Mouse (Mus musculus) inflammation-experienced regulatory T-cells, adult 6 months (primary cell): ENCODE results near the gene Nptx1. TPM values are rescaled to one million over a fixed set of nuclear protein-coding genes. Genes with fewer than 3 reads are reported as not detected.
A peak's percentile ranks its signal among the peaks of the same experiment; 100 is the strongest.

ENCODE experiments used
- ATAC-seq: one replicate; pipeline ENCODE4 v1.8.0; 2017
- polyA plus RNA-seq, 3 experiments: library from polyadenylated mRNA; unstranded; fragments of 100-300 nt; shearing (Covaris generic); gene quantifications; one replicate each; pipeline ENCODE4 v1.2.1; 2017

Nptx1 gene
- polyA plus RNA-seq, 3 experiments from 2014 or later: not detected

DNA sequence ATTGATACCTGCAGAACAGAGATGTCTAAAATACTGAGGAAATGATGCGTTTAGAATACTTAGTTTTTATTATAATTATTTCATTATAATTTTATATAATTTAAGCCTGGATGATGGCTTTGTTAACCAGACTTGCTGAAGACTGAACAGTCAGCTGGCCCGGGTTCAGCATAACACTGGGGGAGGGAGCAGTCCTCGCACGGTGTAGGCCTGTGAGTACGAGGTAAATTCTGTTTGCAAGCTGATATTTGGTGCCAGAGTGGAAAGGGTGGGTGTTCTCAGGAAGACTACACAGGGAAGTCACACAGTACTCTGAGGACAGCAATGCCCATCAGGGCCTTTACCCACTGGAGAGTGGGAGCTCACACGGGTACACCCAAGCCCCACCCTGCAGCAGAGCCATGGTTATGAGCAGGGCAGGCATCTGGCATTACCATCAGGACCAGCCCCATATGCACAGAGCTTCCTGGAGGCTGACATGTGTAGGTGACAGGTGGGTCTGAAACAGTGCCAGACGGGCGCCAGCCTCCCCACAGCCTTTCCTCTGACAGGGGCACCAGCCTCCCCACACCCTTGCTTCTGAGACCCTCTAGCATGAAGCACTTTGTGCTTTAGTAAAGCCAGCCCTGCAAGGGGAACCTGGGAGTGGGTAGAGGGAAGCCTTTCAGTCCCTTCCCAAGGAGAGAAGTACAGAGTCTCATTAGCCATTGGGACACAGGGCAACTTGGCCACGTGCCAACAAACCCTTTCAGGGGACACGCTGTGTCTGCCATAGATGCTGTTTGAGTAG, 3.2 kb upstream of the Nptx1 start:
- ATAC-seq: no peak

DNA sequence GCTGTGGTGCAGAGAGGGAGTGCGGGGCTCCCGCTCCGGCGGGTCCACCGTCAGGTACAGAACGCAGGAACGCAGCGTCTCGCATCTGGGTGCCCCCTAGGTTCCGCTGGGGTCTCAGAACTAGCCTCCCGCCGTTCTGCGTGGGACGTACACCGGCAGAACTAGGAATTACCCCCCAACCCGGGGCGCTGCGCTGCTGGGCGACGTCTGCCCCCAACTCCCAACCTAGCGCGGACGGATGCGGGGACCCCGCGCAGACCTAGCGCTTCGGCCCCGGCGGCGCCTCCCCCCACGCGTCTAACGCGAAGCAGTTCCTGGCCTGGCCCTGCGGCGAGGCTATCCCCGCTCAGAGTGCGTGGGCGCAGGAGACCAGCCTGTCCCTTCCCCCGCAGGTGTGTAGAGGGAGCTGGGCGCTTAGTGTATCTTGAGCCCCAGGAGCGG, 1.8 kb upstream of the Nptx1 start:
- no peak for ATAC-seq

DNA sequence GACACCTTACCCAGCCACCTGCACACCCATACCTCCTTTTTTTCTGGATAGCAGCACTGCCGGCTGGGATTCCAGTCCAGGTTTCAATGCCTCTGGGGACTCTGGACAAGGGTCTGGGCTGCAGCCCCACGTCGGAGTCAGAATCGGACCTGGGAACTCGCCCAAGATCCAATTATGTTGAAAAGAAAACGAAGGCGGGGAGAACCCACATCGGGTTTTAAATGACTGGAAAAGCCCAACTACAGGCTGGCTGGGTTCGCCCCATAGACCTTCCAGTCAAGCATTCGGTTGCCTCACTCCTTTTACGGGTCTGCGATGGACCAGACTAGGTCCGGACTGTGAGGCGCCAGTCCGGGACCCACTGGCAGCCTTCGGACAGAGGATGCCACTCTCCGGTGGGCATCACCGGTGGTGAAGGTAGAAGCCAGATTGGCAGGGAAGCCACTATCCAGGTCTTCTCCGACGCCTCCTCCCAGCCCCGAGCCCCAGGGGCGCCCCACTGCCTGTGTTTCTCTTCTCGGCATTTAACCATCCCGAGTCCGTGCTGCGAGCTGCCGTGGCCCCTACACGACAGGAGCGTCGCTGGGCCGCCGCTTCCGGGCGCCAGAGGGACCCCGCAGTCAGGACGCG, 1.3 kb upstream of the Nptx1 start:
- no peak for ATAC-seq

DNA sequence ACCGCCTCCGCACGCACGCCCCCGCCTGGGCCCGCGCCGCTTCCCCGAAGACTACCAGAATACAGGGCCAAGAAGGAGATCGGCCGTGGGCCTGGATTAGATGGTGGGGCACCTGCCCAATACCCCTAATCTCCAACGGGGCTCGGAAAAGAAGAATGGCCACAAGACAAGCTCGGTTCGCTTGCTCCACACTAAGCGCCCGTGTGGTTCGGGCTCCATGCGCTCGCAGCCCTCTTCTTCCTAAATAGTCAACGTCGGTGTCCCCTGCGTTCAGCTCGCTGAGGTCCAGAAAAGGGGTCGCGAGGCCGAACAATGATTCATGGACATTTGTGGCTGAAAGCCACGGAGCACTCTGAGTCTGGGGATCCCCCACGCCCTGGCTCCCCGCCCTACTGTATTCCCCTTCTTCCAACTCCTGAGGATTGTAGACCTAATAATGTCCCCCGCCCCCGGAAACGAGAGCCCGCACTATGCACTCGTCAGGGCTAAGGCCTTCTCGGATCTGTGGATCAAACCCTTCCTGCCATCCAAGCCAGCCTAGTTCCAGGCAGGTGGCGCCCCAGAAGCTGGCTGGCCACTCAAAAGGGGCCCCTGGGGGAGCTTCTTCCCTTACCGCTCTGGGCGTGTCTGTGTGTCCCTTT, 518 bp upstream of the Nptx1 start:
- no peak for ATAC-seq

DNA sequence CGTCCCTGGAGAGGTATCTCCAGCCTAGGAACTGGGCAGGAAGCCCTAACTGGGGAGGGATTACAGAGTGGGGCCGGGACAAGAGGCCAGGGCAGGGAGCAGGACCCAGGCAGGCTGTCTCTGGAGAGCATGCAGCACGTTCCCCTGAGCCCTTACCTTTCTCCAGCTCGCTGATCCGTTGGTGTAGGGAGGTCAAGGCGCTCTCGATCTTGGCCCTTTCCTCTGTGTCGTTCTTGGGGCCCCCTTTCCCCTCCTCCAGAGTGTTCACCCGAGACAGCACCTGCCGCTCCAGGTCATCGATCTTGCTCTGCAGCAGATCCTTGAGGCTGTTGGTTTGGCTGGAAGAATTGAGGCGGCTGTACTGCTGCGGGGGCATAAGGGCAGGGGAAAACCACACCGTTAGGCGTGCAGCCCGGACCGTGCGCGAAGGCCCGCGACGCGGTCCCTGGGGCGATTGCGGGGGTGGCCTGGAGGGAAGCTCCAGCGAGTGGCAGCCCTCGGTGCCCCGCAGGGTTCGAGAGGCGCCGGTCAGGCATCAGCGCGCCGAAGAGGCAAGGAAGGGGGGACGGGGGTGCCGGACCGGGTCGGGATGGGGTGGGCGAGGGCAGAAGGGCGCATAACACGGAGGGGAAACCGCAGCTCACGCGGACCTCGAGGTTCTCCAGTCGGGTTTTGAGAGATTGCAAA, 914 bp downstream of the Nptx1 start:
- ATAC-seq: no peak

DNA sequence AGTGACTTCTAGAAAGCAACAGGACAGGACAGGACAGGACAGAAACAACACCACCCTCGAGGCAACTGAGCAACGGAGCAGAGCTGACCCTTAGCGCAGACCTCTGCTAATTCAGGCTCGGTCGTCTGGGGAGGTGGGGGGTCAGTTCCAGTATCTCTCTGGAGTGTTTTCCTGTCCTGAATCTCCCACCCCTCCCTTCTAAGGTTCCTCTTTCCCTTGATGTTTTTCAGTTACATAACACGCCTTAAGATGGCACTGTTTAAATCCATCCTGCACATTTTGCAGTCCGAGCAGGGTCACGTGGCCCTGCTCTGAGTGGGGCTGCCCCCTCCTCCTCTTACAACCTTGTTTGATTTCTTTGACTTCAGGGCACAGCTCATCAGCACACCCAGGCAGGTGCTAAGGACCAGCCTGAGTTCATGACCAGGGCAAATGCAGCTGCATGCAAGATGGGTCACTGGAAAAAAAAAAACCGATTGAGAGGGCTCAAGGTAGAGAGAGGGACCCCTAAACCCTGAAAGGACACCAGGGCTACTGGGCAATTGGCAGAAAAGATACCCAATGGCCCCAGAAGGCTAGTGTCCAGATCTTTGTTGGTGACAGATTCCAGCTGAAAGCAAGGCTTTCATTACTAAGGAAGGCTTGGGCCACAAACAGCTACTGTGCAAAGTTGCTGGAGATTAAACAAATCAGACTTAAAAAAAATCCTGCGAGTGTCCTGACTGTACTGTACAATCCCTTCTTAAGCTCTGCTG, 1.6 kb downstream of the Nptx1 start:
- no peak for ATAC-seq

DNA sequence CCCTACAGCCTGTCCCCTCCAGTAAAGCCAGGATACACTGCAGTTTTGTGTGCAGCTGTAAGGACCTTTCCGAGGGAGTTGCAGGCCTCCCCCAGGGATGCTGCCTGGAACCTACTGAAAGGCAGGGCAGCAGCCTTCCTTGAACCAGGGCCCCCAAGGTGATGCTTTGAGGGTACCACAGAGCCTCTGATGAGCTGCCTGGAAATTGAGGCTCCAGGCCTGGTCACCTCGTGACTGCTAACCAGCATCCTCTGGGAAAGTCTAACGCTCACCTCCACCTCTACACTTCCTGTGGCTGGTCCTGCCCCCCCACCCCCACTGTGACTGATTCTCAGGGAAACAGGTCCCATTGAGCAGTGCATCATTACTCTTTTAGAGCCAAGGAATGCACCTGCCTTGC, 2.3 kb downstream of the Nptx1 start:
- no peak for ATAC-seq

DNA sequence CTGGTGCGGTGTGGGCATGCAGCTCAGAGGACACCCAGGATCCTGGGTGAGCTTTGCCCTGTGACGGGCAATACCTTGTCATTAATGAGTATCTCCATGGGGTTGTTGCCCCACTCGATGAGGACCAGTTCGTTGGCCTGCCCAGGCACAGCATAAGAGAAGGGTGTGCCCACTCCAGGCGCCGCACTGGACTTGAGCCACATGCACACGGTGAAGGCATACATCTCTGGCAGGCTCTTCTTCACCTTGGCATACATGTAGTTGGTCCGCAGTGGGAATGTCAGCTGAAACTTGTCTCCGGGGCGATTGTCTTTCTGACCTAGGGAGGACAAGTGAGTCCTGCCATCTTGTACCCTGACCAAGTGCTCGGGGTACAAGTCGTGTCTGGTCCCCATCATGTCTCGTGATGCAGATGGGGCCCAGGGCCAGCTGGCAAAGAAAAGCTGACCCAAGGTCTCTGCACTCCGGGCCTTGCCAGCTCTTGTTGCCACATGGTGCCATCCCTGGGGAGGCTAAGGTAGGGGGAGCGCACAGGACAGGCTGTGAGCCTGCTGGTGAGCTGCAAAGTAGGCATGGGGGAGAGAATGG, 2.9 kb downstream of the Nptx1 start:
- ATAC-seq: no peak

DNA sequence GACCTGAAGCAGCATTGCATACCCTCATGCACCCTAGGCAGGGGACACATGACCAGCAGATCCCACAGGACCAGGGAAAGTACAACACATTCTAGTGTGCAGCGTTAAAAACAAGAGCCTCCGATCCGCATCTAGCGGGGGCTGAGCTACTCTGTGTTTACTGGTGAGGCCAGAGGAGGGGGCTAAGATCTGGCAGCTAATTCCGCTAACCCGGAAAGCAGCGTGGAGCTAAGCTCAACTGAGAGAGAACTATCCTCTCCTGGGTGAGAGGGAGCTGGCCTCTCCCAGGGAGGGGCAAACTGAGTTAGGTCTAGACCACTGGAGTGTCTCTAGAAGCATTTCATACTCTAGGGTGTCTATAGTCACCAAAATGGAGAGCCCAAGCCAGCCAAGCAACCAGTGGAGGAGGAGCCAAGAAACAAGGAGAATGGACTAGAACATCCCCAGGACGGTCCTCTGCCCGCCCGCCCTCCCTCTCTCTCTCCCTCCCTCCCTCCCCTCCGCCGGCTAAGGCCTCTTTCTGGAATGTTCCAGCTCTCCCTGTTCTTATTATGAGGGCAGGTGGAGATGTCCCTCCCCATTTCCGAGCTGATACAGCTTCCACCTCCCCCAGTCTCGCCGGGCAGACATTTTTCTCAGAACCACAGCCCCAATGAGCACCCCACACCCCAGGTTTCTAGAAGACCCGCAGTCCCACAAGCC, 3.6 kb downstream of the Nptx1 start:
- ATAC-seq: no peak

DNA sequence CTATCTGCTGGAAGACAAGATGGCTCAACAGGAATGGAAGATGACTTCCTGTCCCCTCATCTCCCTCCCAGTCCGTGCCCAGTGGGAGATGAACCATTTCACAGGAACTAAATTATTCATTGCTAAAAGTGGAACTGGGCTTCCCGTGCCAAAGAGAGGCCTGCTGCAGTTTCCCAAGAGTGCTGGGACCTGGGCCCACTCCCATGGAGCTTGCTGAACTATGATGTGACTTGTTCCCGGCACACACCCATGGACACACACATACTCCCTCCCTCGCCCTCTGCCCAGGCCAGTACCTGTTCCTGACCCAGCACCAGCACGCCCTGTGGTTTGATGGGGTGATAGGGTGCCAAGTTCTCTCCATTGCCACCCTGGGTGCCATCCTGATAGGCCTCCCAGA, 4.7 kb downstream of the Nptx1 start:
- no peak for ATAC-seq

DNA sequence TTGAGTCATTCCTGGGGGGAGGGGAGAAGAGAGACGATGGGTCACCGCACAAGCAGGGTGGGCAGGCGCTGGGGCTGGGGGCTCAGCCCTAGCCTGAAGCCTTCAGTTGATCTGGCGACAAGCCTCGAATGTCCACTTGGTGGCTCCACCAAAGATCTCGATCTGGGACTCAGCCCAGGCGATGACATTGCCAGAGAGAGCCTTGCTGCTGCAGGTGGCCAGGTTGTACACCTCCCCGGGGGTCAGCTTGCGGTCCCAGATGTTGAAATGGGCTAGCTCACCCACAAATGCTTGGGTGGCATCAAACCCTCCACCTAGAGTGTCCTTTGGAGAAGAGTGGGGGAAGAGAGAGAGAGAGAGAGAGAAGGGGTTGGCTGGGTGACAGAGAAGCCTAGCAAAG, 5.2 kb downstream of the Nptx1 start:
- no peak for ATAC-seq

DNA sequence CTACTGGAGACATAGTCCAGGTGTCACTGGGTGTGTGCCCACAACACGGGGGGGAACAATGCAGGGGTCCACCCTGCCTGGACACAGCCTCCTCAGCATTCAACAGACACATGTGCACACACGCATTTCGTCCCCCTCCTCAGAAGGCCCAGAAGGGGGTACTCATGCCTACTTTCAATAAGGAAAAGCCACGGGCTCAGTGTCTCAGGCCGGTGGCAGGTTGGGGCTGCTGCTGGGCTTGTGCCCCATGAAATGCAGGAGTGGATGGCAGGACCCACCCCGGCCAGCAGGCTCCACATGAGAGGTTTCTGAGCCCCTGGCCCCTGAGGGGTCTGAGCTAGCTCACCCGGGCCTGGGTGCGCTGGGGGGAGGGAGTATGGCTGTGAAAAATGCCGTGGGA, 6.5 kb downstream of the Nptx1 start:
- no peak for ATAC-seq

DNA sequence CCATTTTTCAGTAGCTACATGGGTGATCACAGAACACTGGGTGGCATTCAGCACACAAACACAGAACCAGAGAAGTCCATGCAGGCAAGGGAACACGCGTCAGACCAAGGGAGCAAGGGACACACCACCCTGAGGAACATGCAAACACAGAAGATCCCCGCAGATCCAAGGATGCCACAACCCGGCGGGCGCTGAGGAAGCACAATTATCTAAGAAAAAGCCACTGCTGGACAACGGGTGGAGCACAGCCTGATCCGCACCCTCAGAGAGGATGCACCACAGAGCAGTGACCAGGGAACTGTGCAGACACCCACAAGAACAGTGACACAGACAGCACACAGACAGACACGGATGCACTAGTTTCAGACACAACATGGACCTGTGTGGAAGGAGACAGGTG, 7.0 kb downstream of the Nptx1 start:
- ATAC-seq: no peak

DNA sequence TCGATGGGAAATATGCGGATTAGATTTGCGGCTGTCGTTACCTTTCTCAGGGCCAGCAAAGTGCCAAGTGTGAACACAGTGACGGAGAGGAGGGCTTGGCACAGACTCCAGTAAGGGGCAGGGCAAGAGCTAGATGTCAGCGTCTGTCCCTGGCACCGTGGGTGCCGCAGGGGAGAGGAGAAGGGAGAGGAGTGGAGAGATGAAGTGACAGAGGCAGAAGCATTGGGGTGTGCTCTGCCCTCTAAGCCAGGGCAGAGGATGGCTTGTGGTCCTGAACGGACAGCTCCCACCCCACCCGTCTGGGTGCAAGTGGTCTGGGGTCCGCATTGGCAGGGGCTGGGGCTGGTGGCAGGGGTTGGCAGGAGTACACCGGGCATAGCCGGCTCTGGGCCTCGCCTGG, 7.6 kb downstream of the Nptx1 start:
- no peak for ATAC-seq

DNA sequence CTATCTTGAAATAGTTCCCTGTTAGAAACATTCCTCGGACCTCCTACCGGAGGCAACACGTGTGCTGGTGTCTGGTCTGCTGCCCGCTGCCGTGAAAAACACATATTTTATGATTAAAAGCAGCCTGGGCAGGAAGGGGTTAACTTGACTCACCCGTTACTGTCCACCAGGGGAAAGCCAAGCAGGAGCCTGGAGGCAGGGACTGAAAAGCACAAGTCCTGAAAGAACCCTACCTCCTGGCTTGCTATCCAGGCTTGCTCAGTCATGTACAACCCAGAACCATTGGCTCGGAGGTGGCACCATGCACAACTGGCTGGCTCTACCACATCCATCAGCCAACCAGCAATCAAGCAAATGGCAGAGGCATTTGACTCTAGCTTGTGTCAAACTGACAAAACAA, 13.8 kb downstream of the Nptx1 start:
- ATAC-seq: no peak

DNA sequence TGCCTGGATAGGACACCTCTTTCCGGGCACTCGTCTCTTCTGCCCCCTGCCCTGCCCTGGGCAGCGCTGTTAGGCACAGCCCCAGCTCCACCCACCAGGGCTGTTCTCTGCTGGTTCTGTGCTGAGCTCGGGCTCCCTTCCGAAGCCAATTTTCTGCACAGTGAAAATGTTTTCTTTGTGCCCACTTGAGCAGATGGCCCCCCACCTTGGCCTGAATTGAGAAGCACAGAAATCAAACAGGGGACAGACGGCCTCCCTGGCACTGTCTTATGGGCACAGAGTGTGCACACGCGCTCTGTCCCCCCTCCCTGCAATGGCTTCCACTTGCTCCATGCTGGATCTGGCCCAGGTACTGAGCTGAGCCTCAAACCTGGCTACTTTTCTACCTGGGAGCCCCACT, 15.1 kb downstream of the Nptx1 start:
- no peak for ATAC-seq

DNA sequence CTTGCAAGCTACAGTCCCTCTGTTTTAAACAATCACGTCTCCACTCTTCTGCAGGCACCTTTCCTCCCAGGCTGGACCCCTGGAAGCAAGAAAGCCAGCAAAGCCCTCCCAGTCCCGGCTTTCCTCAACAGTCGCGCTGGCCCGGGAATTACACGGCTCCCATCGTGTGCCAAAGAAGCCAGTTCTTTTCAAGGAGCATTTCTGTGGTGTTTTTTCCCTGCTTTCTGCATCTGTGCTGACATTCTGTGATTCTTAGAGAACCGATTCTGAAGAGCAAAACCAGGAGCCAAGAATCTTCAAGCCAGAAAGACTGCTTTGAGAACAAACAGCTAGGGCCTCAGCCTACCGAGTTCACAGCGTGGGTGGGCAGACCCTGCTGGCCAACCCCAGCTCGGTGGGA, 18.6 kb downstream of the Nptx1 start:
- ATAC-seq: no peak

DNA sequence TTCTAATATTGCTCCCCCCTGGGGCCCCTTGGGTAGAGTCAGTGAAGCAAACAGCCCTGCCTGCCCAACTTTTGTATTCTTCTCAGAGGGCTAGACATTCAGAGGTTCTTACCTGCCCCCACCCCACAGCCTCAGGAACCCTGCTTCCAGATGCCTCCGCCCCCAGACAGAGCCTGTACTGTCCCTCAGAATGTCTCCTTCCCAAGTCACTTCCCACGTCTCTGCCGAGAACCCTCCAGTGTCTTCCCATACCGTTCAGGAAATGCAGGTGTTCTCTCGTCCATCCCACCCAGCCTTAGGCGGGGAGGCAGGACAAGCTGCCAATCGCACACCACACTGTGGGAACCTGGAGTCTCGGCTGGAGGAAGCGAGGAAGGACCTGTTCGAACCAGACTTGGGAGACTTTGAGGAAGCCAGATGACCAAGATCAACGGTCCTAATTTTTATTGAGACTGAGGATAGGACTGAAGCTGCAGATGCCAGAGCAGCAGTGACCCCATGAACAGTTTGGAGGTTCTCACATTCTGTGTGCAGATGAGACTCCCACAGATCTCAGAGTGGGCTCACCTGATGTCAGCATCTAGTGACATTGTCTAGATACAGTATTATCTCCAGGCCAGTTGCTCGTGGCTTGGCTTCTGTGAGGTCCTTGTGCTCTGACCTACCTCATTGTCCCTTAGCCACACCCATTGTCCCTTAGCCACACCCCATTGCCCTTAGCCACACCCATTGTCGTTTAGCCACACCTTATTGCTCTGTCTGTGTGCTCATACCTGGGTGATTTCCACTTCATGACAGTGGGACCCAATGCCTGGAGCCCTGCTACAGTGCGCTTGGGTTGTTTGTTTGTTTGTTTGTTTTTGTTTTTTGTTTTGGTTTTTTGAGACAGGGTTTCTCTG, 21.2 kb downstream of the Nptx1 start:
- no peak for ATAC-seq

DNA sequence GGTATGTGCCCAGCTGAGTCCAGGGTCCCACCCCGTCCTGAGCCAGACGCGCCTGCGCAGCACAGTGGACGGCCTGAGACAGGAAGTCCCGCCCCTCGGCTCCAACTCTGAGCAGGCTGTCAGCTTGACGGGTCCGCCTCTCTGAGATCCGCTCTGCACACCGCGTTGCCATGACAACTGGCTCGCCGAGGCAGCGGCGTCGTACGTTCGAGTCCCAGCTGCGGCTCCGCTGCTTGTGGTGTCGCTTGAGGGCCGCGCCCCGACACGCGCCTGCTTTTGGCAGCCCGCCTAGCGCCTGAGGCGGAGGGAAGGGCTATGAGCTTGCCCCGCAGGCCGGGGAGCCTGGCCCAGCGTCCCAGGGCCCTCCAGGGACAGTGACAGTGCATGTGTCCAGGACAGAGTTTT, 23.0 kb downstream of the Nptx1 start:
- peak; percentile 90 for ATAC-seq

DNA sequence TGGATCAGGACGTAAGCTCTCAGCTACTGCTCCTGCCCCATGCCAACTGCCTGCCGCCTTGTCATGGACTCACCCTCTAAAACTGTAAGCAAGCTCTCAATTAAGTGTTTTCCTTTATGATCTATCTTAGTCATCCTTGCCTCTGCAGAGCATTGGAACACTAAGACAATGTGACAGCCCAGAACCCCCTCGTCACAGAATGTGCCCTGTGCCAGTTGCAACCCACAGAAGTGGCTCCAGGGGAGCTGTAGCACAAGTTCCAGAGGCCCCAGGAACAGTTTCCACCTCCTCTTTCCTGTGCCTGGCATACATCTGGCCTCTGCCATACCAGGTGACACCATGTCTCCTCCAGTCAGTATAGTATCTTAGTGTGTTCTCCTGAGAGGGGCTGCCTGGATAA, 24.2 kb downstream of the Nptx1 start:
- ATAC-seq: no peak

DNA sequence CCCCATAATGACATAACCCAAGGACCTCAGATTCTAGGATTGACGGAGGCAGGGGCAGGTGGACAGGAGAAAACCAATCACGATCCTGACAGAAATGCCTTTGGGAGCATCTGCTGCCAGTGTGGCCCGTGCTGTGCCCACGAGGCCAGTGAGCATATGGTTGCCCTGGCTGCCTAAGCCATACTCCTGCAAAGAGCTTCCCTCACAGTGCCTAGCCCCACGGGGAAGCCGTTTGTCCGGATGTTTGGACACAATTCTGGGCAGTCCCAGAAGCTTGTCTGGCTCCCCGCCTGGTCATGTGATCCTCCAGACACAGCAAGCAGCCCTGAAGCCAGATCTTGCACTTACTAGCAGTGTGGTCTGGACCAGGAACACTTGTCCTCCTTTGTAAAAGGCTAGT, 24.8 kb downstream of the Nptx1 start:
- ATAC-seq: no peak
